Mouse (Mus musculus): ENCODE results near the gene Nfxl1. TPM values are rescaled to one million over a fixed set of nuclear protein-coding genes. Genes with fewer than 3 reads are reported as not detected.
A peak's percentile ranks its signal among the peaks of the same experiment; 100 is the strongest.
"Not testable (repeated sequence)": the region's sequence is repeated elsewhere in the genome, so short reads cannot be mapped to it uniquely, and the experiment has no call there.

The Nfxl1 gene
- 1 to 10 TPM; 5.6 to 9.6 TPM for total RNA-seq (2021)
- long read RNA-seq, experiment 1, transcript Nfxl1-202 (23 exons, 3,712 nt) = major isoform, 5 of 8 reads
- long read RNA-seq, experiment 1, partial matches to known transcripts = 0 of 8 reads
- long read RNA-seq, experiment 1, other reads (novel, unspliced or antisense) = 3 of 8 reads
- long read RNA-seq, experiment 2, transcript Nfxl1-202 (23 exons, 3,712 nt) = major isoform, 6 of 7 reads
- long read RNA-seq, experiment 2, partial matches to known transcripts = 1 of 7 reads
- long read RNA-seq, experiment 2, other reads (novel, unspliced or antisense) = 0 of 7 reads

- peak; percentile 98 for DNase-seq
Observed at GRCm38 (mm10) chr5:72559544-72560049, at the start of gene Nfxl1. Gene Nfxl1, minus strand, starts transcription at chr5:72559684.

DNA sequence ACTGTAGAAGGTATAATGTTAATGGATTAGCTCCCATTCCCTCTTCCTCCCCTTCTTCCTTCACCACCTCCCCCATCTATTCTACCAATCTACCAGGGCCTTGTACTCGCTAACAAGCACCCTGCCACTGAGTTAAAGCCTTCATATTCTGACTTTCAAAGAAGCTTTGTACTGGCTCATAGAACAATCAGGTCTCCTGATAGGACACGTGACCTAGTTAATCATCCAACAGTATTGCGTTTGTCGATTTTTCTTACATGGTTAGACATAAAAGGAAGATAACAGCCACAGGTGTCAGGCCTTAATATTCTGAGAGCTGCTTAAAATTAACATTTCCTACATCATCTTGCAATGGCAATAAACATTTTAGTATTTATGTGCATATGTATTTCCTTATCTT is 43.7 kb upstream of the Nfxl1 start:
- no peak for DNase-seq

DNA sequence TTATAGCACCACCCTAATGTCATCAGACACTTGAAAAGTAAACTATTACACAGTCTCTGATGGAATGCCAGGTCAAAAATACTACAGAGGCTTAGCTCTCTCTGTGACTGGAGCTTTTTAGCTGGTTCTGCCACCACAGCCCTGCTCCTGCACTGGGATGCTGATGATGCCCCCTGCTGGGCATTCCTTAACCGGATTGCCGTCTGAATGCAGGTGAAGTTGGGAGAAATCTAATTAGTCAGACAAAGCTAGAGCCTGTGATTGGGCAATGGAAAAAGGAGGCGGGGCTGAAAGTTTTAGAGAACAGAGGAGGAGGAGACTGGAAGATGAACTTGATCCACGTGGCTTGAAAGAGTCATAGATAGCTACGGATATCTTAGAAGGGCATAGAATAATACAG is 41.5 kb upstream of the Nfxl1 start:
- peak; percentile 38 for DNase-seq

DNA sequence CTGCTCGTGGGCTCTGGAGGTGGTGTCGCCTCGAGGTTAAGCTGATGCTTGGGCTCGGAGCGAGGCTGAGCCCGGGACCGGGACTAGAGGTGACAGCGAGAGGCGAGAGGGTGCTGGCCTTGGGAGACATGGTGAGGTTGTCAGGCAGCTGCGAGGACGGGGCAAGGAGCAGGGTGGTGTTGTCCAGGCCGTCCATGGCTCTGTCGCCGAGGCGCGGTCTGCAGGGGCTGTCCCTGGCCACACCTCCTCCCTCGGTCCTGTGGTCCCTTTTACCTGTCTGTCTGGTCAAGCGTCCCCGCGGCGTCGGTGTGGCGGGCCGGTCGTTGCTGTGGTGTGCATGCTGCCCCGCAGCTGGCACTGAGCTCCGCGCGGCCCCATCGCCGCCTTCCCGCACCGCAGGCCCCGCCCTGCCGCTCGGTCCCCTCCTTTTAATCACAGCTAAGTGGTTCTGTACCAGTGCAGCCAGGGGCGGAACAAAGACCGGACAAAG is 27.8 kb upstream of the Nfxl1 start, which contains the start of gene Gm5868:
TSS of gene Gm5868 (minus strand) at position 360 of the 490 bp plus-strand sequence.
- no peak for DNase-seq

DNA sequence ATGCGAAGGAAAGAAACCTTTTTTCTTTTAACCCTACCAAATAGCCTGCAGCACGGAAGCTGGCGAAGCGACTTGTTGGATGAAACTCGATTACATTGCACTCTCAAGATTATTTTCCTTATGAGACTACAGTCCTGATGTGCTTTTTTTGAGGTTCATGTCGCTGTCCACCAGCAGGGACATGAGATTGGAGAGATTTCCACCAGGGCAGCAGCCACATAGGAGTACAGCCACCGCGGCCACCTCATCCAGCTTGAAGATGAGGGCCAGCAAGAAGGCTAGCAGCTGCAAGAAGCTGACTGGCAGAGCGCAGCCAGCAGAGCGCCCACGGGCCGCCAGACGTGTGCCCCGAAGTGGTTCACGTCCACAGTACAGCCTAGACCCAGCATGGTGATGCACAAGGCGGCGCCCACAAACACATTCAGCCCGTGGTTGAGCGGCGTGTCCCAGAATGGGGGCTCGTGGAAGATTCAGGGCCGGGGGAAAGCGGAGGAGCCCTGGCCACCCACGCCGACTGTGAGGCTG is 27.2 kb upstream of the Nfxl1 start:
- DNase-seq = not testable (repeated sequence)

DNA sequence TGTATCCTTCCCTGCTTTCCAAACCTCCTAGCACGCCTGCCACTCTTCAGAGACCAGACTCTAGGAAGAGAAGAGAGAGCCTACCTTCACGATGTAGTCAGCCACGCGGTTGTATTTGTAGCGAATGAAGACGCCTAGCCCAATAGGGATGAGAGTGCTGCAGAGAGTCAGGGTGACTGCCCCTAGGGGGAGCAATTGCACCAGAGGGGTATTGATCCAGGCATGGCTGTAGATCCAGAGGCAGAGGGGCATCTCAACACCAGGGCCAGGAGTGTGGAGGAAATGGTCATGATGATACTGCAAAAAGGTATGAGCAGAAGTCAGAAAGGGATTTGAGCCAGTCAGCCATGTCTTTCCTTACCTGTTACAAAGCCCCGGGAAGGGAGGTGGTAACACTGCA is 26.6 kb upstream of the Nfxl1 start:
- not testable (repeated sequence) for DNase-seq

DNA sequence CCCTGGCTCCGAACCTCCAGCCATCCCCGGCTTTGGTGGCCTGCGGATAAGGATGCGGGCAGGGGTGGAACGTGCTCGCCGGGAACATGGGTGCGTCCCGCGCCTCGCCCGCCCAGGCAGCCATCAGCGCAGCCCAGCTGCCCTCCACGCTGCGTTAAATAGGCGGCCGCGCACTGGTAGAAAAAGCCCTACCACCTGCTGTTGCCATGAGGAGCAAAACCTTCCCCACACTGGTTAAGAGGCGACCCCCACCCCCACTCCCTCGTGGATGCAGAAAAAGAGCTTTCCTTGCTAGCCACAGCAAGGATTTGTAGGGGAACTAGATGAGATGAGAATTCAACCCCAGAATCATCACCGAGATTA is 21.5 kb upstream of the Nfxl1 start, which contains the start of gene Zar1:
TSS of gene Zar1 (minus strand) at position 285 of the 363 bp plus-strand sequence.
- not testable (repeated sequence) for DNase-seq

DNA sequence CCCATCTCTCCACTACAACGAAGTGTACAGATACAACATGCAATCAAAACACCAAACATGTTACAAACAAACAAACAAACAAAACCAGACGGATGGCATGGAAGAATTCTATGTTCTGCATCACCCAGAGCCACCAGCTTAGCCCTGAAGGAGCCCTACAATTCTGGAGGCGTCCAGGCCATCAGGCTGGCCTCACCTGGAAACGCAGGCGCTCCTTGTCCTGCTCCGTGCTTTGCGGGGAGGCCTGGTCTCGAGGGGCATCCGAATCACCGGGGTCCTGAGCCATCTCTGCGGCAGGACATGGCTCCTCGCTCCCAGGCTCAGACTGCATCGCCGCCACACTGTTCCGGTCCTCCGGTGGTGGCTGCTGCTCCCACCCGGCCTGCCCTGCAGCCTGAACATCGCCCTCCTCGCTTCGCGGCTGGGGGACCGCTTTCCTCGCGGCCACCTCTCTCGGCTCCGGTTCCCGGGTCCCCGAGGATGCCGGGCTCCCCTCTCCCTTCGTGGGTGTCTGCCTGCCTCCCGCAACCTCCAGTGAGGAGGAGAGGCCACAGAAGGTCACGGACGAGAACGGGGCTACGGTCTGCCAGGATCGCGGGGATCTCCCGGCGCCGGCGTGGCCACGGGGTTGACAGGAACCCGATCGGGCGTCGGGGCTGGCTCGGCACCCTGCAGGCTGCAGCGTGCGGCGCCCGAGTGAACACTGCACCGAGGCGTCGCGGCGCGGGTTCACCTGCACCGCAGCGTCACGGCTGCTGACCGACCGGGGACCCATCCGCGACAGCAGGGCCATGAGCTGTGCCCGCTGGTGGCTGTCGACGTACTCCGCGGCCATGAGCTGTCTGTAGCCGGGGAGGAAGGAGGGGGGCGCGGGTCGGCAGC is 20.8 kb upstream of the Nfxl1 start:
- DNase-seq = not testable (repeated sequence)

DNA sequence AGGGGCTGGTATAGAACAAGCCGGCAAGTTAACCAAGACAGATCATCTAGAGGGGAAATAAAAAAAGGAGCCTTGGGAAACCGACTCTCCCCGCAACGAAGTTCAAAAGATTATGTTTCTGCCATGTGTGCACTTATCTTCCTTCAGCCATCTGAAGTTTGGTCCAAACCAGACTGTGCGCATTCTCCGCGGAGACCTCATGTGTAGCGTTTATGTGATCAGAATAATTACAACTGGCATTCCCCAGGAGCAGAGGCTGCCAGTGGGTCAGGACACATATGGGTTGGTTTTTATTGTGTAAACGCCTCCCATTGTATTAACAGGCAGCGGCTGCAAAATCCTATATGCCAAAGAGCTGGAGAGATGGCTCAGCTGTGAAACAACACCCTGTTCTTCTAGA is 20.1 kb upstream of the Nfxl1 start:
- not testable (repeated sequence) for DNase-seq

DNA sequence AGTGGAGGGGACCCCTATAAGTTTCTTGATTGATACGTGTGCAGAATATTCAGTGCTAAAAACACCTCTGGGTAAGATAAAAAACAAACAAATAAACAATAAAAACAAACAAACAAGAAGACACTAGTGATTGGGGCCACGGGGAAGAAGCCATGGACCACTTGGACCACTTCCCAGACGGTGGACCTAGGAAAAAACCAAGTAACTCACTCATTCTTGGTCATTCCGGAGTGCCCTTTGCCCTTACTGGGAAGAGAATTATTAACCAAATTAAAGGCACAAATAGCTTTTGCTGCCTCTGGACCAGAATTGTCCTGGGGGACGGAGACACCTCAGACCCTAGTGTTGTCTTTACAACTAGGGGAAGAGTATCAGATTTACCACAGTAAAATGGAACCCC is 6.1 kb upstream of the Nfxl1 start:
- no peak for DNase-seq

DNA sequence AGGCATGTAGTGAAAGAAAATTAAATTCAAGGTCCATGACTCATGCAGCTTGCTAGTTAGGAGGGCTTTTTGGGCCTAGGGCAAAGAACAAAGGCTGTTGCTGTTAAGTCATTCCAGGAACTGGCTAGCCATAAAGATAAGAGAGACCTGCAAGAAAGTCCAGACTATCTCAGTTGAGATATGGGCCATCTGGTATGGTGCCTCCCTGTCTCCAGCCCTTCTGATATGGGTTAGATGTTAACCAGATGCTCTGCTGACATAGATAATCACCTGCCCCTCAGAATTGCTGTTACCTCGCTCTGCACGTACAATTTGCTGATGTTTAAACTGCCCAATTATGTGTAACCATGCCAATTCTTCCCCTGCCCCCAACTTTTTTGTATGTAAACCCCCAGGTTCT is 3.7 kb upstream of the Nfxl1 start:
- DNase-seq = not testable (repeated sequence)

- DNase-seq = no peak
Observed at GRCm38 (mm10) chr5:72560976-72561628, 1.6 kb upstream of the Nfxl1 start.

DNA sequence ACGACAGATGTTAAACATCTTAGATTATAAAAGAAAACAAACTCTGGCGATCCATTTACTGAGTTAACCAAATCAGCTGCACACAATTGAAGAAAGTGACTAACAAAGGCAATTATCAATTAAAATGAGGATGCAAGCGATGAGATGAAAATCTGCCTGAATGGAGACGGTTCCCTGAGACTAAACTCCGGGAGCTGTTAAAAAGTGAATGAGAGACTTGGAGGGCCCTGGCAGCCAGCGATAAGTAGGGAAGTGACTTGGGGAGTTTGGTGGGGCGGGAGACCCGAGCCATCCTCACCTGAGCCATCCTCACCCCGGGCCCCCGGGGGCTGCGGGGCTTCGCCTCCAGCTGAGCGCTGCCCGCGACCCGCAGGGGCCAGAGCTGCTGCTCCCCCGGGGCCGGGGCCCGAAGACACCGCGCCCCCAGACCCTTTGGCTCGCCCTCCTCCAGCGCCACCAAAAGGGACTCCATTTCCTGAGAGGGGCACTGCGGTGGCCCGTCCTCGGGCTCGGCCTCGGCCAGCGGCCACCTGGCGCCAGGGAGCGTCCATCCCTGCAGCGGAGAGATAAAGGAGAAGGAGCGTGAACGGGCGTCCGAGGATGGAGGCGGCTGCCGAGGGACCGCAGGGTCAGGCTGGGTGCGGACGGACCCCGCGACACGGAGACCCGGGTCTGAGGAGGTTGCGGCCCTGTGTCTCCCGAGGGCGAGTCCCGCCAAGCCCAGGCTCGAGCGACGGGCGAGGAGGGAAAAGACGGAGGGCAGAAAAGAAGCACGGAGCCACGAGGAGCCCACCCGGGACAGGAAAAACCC is 563 bp downstream of the Nfxl1 start:
- peak; percentile 51 for DNase-seq

DNA sequence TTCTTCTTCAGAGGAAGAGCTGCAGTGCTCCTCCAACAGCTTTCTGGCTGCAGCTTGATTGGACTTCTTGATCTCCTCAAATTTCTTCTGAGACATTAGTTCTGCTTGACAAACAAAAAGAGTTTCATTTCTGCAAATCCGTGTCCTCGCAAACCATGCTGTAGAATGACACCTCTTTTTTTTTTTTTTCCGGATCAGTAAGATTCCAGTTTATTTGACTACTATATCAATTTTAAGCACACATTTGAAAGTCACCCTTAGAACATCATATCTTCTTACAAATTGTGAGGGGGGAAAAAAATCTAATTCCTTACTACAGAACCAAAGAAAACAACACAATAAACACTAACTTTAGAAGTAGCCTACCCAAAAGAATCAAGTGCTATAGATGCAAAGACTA is 3.2 kb downstream of the Nfxl1 start:
- no peak for DNase-seq

GRCm38 (mm10) chr5:72551209-72551608 is 8.3 kb downstream of the Nfxl1 start:
- no peak for DNase-seq

DNA sequence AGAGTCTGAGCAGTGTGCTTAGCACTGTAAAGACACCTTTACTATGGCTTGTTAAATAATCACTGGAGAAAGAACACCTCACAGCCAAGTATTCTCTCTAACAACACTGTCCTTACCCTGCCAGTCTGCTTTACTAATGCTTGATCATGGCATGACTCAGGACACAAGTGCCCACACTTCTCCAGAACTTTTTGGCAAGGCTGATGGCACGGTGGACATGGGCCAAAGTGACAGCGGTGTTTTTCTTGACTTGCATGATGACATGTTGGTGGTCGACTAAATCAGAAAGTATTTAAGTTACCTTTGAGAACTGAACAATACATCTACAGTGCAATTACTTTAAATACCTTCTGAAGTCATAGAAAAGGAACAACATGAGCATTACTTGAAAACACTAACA is 30.6 kb downstream of the Nfxl1 start:
- no peak for DNase-seq

DNA sequence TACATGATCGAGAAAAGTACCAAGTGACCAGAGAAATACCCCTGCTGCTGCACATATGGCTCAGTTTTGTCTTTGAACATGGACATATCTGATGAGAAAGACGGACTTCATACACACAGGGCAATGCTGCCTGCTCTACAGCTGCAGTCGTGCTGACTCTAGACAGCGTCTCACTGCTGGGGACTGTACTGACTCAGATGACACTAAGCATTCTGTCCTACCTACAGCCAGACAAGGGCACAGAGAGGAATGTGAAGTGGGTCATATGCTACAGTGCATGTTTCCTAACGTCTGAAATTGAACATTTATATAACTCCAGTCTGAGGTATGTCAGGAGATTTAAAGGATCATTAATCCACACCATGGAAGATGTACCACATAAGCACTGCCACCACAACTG is 45.7 kb downstream of the Nfxl1 start:
- no peak for DNase-seq

DNA sequence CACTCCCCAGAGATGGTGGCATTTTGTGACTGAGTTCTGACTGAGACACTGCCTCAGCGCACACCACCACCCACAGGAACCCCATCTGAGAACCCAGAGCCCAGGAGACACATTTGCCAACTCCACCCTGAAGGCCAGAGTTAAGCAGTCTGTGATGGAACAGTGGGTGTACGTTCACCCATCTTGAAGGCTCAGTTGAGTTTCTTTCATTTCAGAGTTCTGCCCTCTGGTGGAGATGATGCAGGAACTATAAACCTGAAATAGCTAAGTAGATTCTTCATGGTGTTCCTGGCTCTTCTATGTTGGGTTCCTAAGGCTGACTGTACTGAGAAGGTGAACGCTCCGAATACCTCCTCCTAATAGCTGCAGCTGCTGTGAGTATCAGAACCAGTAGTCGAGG is 53.7 kb downstream of the Nfxl1 start:
- no peak for DNase-seq

GRCm38 (mm10) chr5:72503531-72504523 is 55.7 kb downstream of the Nfxl1 start, which contains the start of gene Corin:
Gene Corin, minus strand, starts transcription at chr5:72504473.
- peak; percentile 11 for DNase-seq

- DNase-seq = no peak
Observed at GRCm38 (mm10) chr5:72502778-72503177, 56.7 kb downstream of the Nfxl1 start.
